Mouse (Mus musculus): ENCODE measurements around the gene Suclg1.

Gene Suclg1

DNA sequence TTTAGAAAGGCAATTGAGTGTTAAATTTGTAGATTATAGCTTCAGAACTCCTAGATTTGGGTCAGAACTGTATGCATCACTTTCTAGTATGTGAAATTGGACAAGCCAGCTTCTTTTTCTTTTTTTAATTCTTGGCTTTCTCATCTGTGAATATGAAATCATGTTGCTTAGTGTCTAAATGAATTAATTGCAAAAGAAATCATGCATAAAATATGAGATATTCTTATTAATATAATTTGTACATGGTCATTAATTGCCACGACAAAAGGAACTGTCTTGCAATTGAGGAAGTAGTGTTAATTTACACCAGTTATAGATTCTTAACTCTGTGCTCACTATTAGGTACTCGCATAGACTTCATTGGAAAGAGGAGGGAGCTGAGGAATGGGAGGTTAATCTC, 74.1 kb downstream of the Suclg1 start:
- DNase-seq (ENCODE audit: low read depth, low spot score) = no peak

Data from brain, embryonic 18.5 days (tissue).